Mouse (Mus musculus): Measurements from ENCODE around the gene Mrgpra6.

Gene Mrgpra6

DNA sequence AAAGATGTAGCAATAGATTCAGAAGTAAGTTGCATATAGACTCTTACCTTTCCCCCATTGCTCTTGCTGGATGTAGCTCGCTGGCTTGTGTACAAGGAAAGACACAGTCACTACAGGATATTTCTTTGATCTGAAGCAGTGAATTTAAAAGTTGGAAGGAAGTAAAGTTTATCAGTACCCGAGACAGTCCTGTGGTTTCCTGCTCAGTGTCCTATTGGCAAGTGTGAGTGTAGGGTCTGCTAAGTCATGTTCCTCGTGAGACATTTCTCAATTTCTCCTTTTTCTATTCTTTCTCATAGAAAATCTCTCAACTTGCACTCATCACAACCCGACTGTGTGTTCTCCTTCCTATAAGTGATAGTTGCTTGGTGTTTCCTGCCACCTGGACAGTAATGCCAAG, at the start of gene Mrgpra6:
Mrgpra6 (minus strand) TSS at position 91 of the 400 bp plus-strand sequence.
- in situ Hi-C loops (cut with MboI) = no loop called here

DNA sequence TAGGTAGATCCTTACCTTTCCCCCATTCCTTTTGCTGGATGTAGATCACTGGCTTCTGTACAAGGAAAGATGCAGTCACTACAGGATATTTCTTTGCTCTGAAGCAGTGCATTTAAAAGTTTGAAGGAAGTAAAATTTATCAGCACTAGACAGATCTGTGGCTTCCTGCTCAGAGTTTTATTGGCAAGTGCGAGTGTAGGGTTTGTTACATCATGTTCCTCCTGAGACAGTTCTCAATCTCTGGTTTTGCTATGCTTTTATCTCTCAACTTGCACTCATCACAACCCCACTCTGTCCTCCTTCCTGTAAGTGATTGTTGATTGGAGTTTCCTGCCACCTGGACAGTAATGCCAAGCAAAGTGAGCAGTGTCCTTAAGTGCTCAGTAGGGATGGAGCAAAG, 48.0 kb upstream of the Mrgpra6 start, which contains the start of gene Mrgpra9:
Mrgpra9 (minus strand) TSS at position 79 of the 400 bp plus-strand sequence.
- in situ Hi-C loops (cut with MboI) = no loop called here

DNA sequence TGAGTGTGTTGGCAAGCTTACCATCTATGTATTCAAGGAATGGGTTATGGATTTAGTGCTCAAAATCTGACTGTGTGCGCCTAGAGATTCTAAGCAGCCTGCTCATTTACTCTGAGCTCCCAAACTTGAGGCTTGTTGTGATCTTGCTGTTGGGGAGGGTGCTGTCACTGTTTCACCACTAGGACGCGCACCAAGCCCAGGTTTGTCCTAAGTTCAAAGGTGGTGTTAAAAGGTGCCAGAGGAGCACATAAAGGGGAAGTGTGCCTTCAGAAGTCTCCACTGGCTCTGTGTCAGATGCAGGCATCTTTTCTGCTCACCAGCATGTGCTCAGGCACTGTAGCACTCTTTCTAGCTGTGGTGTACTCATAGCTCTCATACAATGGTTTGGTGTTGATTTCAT, 39.9 kb upstream of the Mrgpra6 start:
- in situ Hi-C loops (cut with MboI) = no loop called here

DNA sequence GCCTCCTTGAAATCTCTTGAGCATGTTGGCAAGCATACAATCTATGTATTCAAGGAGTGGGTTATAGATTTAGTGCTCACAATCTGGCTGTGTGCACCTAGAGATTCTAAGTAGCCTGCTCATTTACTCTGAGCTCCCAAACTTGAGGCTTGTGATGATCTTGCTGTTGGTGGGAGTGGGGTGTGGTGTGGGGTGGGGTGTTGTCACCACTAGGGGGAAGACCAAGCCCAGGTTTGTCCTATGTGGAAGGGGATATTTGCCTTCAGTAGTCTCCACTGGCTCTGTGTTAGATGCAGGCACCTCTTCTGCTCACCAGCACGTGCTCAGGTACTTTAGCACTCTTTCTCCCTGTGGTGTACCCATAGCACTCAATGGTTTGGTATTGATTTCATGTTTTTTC, 9.4 kb downstream of the Mrgpra6 start:
- in situ Hi-C loops (cut with MboI) = no loop called here

DNA sequence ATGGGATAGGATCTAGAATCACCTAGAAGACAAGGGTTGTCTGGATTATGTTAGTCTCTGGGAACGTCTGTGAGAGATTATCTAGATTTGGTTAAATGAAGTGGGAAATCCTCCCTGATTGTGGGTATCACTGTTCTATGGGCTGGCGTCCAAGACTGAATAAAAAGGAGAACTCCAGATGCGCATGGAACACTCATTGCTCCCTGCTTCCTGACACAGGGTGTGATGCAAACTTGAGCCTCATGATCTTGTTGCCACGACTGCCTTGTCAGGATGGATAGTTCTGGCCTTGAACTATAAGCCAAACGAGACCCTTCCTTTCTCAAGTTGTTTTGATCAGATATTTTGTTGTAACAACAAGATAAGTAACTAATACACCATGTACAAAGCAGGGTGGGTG, 33.9 kb downstream of the Mrgpra6 start:
- in situ Hi-C loops (cut with MboI) = no loop called here

DNA sequence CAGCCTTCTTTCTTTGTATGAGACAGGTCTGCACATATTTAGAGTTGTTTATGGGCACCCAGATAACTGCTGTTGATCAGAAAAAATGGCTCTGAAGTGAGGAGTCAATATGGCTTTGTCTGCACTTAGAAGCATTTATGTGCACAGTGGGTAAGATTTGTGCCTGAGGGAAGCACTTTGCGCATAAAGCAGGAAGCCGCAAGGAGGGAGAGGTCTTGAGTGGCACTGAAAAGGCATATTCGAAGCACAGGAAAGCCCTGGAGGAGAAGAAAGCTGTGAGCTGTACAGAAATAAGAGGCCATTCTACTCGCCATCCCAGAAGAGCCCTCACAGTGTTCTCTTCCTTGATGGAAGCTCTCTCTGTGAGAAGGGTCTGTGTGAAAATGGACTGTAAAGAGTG, 39.7 kb downstream of the Mrgpra6 start:
- in situ Hi-C loops (cut with MboI) = no loop called here

DNA sequence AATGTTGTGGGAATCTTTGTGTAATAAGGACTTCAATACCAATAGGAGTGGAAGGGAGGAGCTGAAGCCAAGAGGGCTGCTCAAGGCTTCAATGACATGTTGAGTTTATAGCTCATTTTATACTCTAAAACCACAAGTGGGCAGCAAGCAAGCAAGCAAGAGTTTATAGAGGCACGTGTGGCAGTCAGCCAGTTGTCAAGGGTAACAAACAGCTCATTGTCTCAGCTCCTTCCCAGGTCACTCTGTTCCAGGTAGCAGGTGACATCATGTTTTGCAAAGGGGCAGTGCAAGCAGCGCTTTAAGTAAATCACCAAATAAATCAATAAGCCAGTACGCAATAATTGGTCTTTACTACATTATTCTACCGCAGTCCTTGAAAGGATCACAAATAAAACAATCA, 41.5 kb downstream of the Mrgpra6 start:
- in situ Hi-C loops (cut with MboI) = no loop called here

DNA sequence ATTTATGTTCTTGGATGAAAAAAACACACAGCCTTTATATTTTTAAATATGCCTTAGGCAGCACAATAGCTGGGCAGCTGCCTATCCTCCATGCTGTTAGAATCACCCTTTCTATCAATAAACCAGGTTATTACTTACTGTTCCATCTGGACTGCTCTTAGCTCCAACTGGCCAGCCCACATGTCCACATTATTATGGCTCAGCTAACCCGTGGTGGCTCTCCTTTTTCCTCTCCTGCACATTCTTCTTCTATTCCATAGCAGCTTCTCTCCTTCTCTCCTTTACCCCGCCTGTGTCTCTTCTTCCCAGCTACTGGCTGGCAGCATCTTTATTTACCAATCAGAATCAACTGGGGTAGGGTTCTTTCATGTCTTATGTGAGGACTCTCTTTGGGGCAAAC, 46.3 kb downstream of the Mrgpra6 start:
- in situ Hi-C loops (cut with MboI) = loop anchor here (10.0 kb wide), 1 partner anchor 194 kb away; no protein-coding TSS in a partner anchor

DNA sequence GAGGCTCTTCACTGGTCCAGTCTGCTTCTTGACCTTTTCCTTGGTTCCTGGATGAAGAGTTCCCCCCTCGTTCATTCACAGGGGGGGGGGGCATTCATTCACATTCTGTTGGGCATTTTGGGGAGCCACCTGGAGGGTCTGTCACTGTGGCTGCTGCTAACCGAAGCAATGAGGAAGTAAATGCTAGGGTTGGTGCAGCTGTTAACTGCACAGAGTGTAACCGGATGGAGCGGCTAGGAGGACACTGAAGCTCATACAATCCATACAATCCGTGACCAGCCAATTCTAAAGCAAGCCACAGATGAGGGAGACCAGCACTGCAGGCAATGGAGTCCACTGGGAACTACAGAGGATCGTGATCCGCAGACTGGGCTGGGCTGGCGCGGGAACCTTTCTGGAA, 47.0 kb downstream of the Mrgpra6 start:
- in situ Hi-C loops (cut with MboI) = loop anchor here (10.0 kb wide), 1 partner anchor 193 kb away; no protein-coding TSS in a partner anchor

DNA sequence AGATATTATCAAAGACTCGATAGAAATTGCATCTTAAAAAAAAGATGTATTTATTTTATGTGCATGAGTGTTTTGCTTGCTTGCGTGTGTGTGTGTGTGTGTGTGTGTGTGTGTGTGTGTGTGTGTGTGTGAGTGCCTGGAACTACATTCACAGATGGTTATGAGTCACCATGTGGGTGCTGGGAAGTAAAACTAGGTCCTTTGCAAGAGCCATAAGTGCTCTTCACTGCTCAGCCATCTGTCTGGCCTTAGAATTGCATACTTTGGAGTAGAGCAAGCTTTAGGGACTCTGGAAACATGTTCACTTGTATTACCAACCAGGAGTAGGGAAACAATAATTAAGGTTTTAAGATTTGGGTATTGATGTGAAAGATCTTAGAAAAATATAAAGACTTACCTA, 48.9 kb downstream of the Mrgpra6 start:
- in situ Hi-C loops (cut with MboI) = loop anchor here (10.0 kb wide), 1 partner anchor 191 kb away; no protein-coding TSS in a partner anchor

DNA sequence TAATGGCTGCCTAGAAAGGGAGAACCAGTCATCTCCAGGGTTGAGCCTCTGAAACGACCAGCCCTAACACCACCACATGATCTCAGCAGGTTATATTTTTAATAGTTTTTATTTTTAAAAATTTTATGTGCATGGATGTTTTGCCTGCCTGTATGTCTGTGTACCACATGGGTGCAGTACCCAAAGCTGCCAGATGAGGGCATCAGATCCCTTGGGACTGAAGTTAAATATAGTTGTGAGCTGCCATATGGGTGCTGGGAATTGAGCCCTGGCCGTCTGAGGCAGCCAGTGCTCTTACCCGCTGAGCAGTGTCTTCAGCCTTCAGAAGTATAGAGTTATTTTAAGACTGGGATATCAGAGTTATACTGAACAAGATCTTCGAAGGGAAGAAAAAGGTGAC, 49.3 kb downstream of the Mrgpra6 start:
- in situ Hi-C loops (cut with MboI) = loop anchor here (10.0 kb wide), 1 partner anchor 191 kb away; no protein-coding TSS in a partner anchor

DNA sequence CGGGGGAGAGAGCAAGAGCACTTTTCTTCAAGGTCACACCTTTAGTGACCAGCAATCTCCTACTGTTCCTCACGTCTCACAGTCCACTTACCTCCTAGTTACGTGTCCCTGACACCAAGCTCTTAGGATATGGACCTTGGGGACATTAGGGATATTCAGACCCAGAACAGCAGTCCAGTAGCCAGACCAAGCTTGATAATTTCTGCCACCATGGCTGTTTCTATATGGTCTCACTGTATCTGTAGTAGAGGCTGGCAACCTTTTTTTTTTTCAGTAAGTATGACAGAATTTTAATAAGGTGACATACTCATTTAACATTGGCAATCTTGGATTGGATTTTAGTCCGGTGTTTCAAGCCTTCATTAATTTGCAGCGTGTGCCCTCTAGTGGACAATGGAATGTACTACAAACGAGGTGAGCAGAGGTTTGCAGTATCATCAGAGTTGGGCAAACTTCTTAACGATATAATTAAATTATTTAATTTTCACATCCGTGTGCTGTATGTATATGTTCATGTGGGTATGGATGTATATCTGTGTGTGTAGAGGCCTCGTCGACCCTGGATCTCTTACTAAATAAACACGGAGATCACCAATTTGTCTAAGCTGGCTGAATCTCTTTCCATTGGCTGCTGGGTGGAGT, 54.2 kb downstream of the Mrgpra6 start:
- in situ Hi-C loops (cut with MboI) = loop anchor here (10.0 kb wide), 1 partner anchor 186 kb away; no protein-coding TSS in a partner anchor

DNA sequence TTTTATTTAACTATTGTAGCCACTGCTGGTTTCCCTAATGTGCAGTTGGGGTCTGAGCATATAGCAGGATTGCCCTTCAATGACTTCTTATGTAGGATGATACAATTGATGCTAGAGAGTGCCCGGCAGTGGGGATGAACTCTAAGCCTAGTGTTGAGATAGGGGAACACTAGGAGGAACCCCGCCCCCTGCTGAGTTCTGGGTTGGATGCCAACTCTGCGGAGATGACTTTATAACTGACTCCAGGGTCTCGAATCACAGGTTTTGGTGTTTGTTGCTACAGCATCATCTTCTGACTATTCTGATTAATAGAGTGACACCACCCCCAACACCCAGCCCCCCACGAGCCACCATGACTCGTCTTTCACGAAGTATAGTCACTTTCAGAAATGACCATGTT, 56.4 kb downstream of the Mrgpra6 start:
- in situ Hi-C loops (cut with MboI) = loop anchor here (10.0 kb wide), 1 partner anchor 123 kb away; no protein-coding TSS in a partner anchor

DNA sequence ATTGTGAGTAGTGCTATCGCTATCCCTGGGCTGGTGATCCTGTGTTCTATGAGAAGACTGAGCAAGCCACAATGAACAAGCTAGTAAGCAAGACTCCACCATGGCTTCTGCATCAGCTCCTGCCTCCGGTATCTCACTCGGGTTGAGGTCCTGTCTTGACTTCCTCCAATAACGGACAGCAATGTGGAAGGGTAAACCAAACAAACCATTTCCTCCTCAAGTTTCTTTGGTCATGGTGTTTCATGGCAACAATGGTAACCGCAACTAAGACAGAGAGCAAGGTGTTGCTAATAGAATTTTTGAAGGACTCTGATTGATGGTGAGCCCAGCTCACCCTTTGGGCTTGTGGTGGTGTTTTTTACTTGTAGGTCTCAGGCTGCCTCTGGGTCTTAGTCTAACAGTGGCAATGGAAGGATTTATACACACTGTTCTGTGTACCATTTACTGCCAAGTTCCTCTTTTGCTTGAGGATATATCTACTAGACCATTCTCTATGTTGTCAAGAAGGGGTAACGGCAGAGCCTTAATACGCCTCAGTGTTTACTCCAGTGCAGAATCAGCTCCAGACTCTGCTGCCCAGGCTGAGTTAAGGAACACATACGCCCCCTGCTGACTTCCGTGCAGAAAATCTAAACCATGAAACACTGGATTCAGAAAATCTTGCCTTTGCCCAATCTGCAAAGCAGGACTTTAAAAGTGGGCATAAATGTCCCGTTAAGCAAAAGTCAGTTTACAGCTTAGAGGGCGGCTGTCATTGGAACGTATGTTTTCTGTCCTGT, 58.5 kb downstream of the Mrgpra6 start:
- in situ Hi-C loops (cut with MboI) = loop anchor here (10.0 kb wide), 1 partner anchor 121 kb away; no protein-coding TSS in a partner anchor

DNA sequence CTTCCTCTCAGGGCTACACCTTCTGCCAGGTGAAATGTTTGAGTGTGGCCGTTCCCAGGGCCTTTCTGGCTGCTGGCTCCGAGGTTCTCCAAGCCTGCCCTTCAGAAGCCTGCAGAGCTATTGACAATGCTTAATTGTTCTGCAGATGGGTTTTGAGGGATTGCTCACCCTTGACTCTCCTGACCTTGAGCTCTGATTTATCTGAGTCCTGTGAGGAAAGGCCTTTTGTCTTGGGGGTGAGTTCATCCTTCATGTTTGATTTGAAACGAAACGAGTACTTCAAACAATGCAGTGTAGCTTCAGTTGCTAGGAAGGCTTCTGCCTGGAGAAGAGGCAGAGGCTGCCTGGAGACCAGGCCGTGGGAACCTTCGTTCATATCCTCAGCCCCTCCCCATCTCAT, 60.4 kb downstream of the Mrgpra6 start:
- in situ Hi-C loops (cut with MboI) = loop anchor here (10.0 kb wide), 1 partner anchor 119 kb away; no protein-coding TSS in a partner anchor

DNA sequence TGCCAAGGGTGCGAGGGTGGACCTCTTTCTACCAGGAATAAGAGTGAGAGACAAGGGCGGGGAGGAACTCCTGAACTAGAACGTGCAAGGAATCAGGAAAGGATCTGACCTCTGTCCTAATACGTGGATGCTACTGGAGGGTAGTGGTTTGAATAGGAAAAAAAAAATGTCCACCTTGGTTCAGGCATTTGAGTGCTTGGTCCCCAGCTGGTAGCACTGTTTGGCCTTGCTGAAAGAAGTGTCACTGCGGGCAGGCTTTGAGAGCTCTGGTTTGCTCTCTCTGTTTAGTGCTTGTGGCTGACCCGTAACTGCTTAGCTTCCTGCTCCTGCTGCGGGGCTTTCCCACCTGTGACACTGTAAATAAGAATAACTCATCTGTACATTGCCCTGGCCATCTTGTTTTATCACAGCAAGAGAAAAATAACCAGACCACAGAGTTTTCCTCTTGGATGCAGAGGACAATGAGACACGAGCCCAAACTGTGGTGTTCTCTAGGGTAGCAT, 64.8 kb downstream of the Mrgpra6 start:
- in situ Hi-C loops (cut with MboI) = loop anchor here (10.0 kb wide), 1 partner anchor 115 kb away; no protein-coding TSS in a partner anchor

Measured in mature B cell (primary cell).